Mouse (Mus musculus) erythroid progenitor cell, adult 5-6 weeks (primary cell): Measurements from ENCODE around the gene Iqgap3. TPM values are rescaled to one million over a fixed set of nuclear protein-coding genes. Genes with fewer than 3 reads are reported as not detected.

ENCODE experiments used
- ATAC-seq: replicated peaks from 2 replicates; pipeline ENCODE4 v1.8.0; 2016; ENCODE audit warnings: moderate number of reproducible peaks, mild to moderate bottlenecking, moderate TSS enrichment, inconsistent platforms; ENCODE audit not compliant: poor library complexity, low FRiP score, severe bottlenecking
- total RNA-seq, 2 experiments: library from RNA; stranded (forward) in 1 of 2; stranded (reverse) in 1 of 2; fragments of 150-400 nt in 1 of 2; fragments of 186-747, 209-891 nt in 1 of 2; gene quantifications; 2 replicates each; pipeline versions ENCODE4 v1.2.3 to v1.2.4; 2015 to 2017; ENCODE audit warnings: low replicate concordance in 2 of 2

Gene Iqgap3
- total RNA-seq, 2 experiments from 2014 or later = 29.8 to 60.7 TPM

DNA sequence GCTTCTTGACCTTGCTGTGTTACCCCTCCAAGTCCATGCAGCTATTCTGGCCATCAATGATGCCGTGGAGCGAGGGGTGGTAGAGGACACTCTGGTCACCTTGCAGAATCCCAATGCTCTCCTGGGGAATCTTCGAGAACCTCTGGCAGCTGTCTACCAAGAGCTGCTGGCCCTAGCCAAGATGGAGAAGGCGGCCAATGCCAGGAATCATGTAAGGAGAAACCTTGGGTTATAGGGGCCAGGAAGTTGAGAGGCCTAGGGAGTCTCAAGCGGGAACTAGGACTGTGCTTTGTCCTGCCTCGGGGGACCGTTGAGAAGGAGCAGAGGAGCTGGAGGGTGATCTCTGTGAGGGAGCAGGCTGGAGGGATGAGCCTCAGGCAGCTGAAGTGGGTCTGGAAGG lies 8.3 kb downstream of the Iqgap3 start:
- ATAC-seq = no peak

- no peak for ATAC-seq
Observed at GRCm38 (mm10) chr3:88090616-88091015, 8.8 kb downstream of the Iqgap3 start.

DNA sequence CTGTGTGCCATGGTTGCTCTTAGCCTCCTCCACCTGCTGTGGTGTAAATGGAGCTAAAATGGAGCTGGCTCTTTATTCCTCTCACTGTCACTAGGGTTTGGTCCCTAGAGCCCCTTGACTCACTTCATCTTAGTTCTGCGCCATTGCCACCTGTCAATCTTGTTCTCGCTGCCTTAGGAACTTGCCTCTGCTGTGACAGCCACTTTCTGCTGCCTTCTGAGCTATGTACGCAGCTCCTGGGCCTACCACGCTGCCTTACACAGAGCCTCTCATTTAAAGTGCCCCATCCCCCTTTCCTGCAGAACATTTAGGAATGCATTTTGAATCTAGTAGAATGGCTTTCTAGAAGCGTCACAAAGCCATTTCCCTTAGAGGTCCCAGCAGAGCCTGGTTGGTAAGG lies 12.4 kb downstream of the Iqgap3 start:
- ATAC-seq = no peak

GRCm38 (mm10) chr3:88097666-88098065 lies 15.9 kb downstream of the Iqgap3 start:
- ATAC-seq = no peak

DNA sequence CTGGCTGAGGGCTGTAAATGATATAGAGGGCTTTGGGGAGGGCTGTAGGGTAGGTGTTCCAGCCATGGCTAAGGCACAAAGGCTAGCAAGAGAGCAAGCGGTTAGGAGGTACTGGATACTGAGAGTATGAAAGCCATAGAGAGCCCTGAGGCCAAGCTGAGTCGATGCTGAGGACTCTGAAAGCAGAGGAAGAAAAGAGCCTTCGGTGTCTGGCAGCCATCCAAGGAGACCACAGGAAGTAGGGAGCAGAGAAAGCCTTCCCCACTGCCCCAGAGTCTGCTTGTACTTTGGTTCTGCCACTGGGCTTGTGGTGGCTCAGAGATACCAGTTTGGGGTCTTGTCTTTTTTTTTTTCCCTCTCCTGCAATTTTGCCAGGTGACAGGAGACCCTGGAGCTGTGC lies 18.5 kb downstream of the Iqgap3 start:
- ATAC-seq = no peak

GRCm38 (mm10) chr3:88101736-88102135 lies 20.0 kb downstream of the Iqgap3 start:
- ATAC-seq = no peak

DNA sequence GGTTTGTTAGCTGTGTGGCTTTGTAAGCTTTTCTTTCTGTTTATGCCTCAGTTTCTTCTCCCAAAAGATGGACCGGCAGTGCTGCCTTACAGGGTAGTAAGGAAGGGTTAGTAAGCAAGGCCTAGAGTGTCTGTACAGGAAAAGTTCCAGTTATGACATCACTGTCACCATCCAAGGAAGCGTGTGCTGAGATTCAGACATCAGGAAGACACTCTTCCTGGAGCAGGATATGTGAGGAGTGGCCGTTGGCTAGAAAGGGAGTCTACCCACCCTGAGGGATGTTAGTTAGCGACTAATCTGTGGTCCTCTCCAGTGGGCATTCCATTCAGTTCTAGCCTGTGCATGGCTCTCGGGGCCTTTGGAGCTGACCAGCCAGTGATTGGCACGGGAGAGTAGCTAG lies 20.4 kb downstream of the Iqgap3 start:
- no peak for ATAC-seq

DNA sequence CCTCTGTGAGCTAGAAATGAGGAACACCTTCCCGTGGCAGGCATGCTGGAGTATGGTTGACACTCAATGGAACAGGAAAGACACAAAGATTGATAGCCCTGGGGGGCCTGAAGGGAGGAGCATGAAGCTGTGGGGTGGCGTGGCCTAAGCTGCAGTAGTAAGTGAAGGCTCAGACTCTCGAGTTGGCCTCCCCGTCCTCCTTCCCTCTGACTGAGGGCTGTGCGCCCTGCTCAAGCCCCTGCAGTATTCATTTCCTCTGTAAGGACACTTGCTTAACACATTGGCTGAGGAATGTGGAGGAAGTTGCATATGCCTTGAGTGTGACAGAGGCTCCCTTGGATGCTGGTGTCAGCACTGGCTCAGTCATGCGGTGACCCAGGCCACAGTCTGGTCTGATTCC lies 20.8 kb downstream of the Iqgap3 start:
- no peak for ATAC-seq

DNA sequence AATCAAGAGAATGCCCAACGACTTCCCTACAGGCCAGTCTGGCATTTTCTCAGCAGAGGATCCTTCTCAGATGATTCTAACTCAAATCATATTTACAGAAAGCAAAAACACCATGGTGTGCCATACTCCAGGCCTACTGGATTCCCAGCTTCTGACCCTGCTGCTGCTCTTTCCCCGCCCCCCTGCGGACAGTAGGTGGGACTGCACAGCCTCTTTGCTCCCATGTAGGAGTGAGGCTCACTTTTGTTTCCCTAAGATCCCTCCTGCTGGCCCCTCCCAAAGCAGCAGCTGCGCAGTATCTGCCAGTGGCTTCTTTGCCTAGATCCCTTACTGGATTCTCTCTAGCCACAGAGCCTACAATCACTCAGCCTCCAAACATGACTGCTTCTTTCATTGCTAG lies 24.4 kb downstream of the Iqgap3 start:
- ATAC-seq = no peak

GRCm38 (mm10) chr3:88109126-88109525 lies 27.4 kb downstream of the Iqgap3 start:
- no peak for ATAC-seq

GRCm38 (mm10) chr3:88114396-88114795 lies 32.6 kb downstream of the Iqgap3 start:
- ATAC-seq = no peak

GRCm38 (mm10) chr3:88120117-88120651 lies 38.4 kb downstream of the Iqgap3 start:
- no peak for ATAC-seq

GRCm38 (mm10) chr3:88121164-88122131 lies 39.7 kb downstream of the Iqgap3 start:
- ATAC-seq = no peak

DNA sequence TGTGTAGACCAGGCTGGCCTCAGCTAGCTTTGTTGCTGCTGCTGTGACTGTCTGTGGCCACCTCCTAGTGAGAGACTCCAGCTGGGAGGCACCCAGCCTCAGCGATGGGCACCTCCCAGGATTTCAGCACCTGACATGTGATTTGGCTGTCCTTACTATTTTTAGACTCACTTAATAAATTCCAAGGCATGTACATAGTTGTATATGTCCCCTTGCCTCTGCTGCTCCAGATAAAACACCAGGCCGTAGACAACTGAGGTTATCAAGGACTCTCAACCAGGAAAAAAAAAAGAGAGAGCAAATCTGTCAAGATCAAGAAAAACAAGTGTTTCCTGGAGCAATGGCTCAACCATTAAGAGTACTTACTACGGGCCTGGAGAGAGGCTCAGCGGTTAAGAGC lies 43.4 kb downstream of the Iqgap3 start:
- ATAC-seq = no peak

DNA sequence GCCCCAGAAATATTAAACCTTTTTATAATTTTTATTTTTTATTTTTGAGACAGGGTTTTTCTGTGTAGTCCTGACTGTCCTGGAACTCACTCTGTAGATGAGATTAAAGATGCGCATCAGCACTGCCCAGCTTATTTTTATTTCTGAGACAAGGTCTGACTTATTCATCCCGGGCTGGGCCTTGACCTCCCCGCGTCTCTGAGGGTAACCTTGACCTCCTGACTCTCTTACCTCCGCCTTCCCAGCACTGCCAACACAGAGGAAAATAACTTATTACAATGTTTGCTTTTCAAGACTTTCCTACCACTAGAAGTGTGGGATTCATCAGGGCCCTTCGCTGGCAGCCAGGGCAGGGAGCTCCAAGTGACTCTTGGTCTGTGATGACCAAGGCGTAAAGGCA lies 44.4 kb downstream of the Iqgap3 start:
- no peak for ATAC-seq

- ATAC-seq = no peak
Observed at GRCm38 (mm10) chr3:88127636-88128035, 45.9 kb downstream of the Iqgap3 start.

GRCm38 (mm10) chr3:88128056-88128455 lies 46.3 kb downstream of the Iqgap3 start:
- no peak for ATAC-seq

GRCm38 (mm10) chr3:88129006-88129405 lies 47.2 kb downstream of the Iqgap3 start:
- ATAC-seq = no peak

DNA sequence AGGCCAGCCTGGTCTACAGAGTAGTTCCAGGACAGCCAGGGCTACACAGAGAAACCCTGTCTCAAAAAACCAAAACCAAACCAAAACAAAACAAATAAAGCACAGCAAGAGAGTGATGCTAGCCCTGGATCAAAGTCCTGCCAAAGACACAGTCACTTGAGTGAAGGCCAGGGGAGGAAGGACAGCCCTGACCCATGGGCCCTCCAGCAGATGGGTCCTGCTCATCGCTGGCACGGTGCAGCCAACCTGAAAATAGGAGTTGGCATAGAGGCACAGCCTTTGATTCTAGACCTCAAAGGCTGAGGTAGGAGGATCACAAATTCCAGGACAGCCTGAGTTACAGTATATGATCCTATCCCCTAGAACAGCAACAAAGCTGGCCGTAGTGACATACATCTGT lies 49.3 kb downstream of the Iqgap3 start:
- ATAC-seq = no peak

GRCm38 (mm10) chr3:88132492-88132891 lies 50.7 kb downstream of the Iqgap3 start:
- ATAC-seq = no peak

DNA sequence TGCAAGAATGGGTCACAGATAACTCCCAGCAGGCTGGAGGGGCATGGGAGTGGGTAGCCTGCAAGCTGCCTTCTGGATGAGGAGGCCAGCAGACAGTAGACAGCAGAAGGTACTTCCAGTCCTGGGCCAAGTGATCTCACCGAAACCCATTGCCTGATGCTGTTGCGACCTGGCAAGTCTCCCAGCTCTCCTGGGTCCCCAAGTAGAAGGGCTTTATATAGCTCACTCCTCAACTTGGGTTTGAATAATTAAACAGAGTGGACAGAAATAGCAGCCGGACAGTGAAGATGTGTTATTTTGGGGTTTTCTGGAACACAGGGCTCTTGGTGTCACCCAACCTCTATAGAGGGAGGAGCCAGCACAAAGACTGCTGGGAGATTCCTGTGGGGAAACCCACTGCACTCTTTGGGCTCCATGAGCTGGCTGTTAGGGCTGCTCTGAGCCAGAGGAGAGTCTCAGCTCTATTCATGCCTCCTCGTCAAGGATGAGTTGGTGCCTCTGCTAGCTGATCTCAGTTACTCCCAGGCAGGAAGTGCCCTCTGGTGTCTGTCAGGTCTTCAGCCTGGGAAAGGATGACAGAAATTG lies 51.5 kb downstream of the Iqgap3 start:
- ATAC-seq = no peak
